Mouse (Mus musculus): ENCODE results near the gene Aadac. TPM values are rescaled to one million over a fixed set of nuclear protein-coding genes. Genes with fewer than 3 reads are reported as not detected.

The Aadac gene
- total RNA-seq (2023), result not detected

DNA sequence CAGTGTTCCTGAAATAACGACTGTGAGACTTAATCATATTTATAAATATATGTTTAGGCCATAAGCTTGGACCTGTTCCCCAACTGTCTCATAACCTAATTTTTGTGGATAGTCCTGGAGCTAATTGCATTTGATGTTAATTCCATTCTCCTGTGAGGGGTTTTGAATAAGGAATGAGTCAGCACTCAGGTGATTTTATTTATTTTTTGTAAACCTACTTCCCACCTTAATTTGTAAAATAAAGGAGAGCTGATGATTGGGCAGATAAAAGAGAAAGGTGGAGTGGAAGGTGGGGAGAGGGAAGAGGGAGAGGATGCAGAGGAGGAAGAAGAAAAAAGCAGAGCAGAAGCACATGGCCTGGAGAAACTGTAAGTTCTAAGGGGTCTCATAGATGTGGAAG, at the start of gene Aadac:
Gene Aadac, plus strand, starts transcription at position 301 of the 400 bp plus-strand sequence.

DNA sequence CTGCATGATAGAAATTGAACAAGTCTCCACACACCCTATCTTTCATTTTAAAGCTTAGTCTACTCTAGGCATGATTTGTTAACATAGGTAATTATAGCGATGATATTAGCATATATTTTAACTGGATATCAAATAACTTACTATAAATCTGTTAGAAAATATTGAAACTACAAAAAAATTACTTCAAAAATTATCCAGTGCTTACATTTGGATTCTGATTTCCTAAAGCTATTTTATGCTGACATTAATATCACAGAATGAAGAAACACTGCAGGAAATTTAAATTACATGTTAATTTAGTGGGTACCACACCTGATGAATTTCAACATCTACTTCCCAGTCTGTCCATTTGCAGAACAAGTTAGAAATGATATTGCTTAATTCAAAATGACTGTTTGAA, 19.1 kb upstream of the Aadac start, which contains the start of gene Aadacl2:
Gene Aadacl2, plus strand, starts transcription at position 301 of the 400 bp plus-strand sequence.

GRCm38 (mm10) chr3:60081648-60082047, 56.1 kb downstream of the Aadac start, which contains the start of gene Sucnr1:
Gene Sucnr1 (plus strand): TSS chr3:60081869.

Other genes starting within 250 kb of the Aadac start
- not detected for gene Gm8298, start 164.7 kb upstream of the Aadac start, total RNA-seq (2023)
- gene C130079G13Rik, start 100.5 kb upstream of the Aadac start, total RNA-seq (2023), result not detected
- not detected for gene Aadacl2, start 19.0 kb upstream of the Aadac start, total RNA-seq (2023)
- gene Sucnr1, start 56.2 kb downstream of the Aadac start, total RNA-seq (2023), result not detected